Mouse (Mus musculus) thymus, postnatal 4 days (tissue): ENCODE data around the gene Dhx36.

Experiments
- DNase-seq: peaks from one replicate; pipeline ENCODE4 v3.0.0; 2021

Gene Dhx36

DNA sequence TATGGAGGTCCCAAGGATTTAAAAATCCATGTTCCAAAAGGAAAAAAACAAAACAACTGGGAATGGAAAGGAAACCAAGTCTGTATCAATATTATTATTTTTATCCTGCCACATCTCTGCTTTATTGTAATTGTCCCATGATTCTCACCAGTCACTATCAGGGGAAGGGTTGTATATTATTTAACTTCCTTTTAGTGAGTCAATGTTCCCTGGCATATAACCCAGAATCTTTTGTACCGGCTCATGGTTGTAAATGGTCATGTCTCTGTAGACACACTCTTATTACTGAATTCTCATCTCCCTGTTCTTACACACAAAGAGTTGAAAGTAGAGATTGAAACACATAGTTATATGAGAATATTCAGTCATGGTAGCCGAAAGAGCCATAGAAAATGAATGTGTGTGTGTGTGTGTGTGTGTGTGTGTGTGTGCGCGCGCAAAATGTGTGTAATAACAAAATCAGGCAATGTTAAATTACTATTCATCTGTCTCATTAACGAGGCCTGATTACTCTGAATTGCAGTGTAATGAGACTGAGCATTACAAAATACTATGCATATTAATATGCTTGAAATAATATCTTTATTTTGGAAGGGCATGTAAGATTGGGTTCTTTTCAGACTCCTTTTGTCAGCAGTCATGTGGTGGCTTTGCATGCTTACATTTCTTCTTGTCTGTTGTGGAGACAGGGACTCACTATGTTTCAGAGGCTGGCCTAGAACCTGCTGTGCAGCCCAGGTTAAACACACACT lies 88.2 kb downstream of the Dhx36 start:
- no peak for DNase-seq
